8 mouse cellular contexts compared by ENCODE assay signal in genomic region chr2:35610168-35610951, GRCm38 (mm10). TPM values are rescaled to one million over a fixed set of nuclear protein-coding genes. Genes with fewer than 3 reads are reported as not detected.
DNase-seq lines count a peak whose midpoint lies in the region.

No protein-coding gene starts in this region.

- WGBS in heart, embryonic 10.5 days, result 9% methylated on average over 11 of the region's 11 CpGs

- H3K9me3 ChIP-seq in heart, embryonic 10.5 days, result no peaks in the 10 kb centered on the region

- no peaks in the 10 kb centered on the region for H3K27me3 ChIP-seq in heart, embryonic 10.5 days (ENCODE audit: insufficient read depth, poor library complexity, severe bottlenecking)

- intact Hi-C loops in left cerebral cortex, postnatal 36 days (cut with DNase I), result no loop called here

- H3K4me3 ChIP-seq in heart, embryonic 10.5 days, result peak overlapping the region; percentile 19; the same call in 1 of the 2 replicates

- H3K36me3 ChIP-seq in heart, embryonic 10.5 days, result no peaks in the 10 kb centered on the region

- H3K4me1 ChIP-seq in heart, embryonic 10.5 days, result peaks cover 100% of the 10 kb centered on the region

- H3K27ac ChIP-seq in heart, embryonic 10.5 days, result peak overlapping the region; percentile 81

- DNase-seq in heart, embryonic 10.5 days (ENCODE audit: low spot score), result no peak
- no peak for DNase-seq in heart, adult 9 months (ENCODE audit: low spot score in 2 of 2)
- peak; percentile 80 for DNase-seq in cerebellum, adult 9-10 months
- DNase-seq in frontal cortex, postnatal 25 days (ENCODE audit: low spot score in 2 of 2), result peak; percentile 31 to 49
- DNase-seq in left cerebral cortex, postnatal 36 days (ENCODE audit: low spot score in 2 of 2), result peak; percentile 65 to 70
- peak; percentile 81 for DNase-seq in right cerebral cortex, adult 18-20 months
- no peak for DNase-seq in natural killer cell, adult 2 months (ENCODE audit: low spot score in 2 of 2)
- no peak for DNase-seq in kidney, postnatal 4 days

RNA-seq across cellular contexts. Expression of gene Dab2ip, which starts 52.3 kb away (rescaled TPM):
- 47.6 and 49.0 TPM in 2 replicates for polyA plus RNA-seq in heart, embryonic 10.5 days (2016; fragmentation: Nextera tagmentation; extraction: Ambion mirVana)
- 100 to 1,000 TPM; 144 to 156 TPM for total RNA-seq in left cerebral cortex, postnatal 36 days (2021)

Comparison
In these comparisons a context has a peak if more than half of its experiments do, and no peak if none do; other contexts are left out.
1. DNase-seq: peak in cerebellum, adult 9-10 months (single experiment), frontal cortex, postnatal 25 days (2 of 2), left cerebral cortex, postnatal 36 days (2 of 2) and right cerebral cortex, adult 18-20 months (single experiment); none in heart, embryonic 10.5 days (single experiment), heart, adult 9 months (0 of 2), natural killer cell, adult 2 months (0 of 2) and kidney, postnatal 4 days (0 of 2).